Mouse (Mus musculus) forebrain, embryonic 11.5 days (tissue): Measurements from ENCODE around the gene Upp2. TPM values are rescaled to one million over a fixed set of nuclear protein-coding genes. Genes with fewer than 3 reads are reported as not detected.
A peak's percentile ranks its signal among the peaks of the same experiment; 100 is the strongest.

Experiments used
- ATAC-seq: fragments of 200-750 bp; cut with Nextera tagmentation; replicated peaks from 2 replicates; pipeline ENCODE4 v1.8.0; 2017; ENCODE audit warnings: moderate TSS enrichment; ENCODE audit not compliant: low FRiP score
- DNase-seq: peaks from one replicate; pipeline ENCODE4 v3.0.0-alpha.2; 2017; ENCODE audit warnings: low spot score
- H3K27ac ChIP-seq: fragments of 300-500 bp; sonication (generic); 2 replicates; pipeline ENCODE4 v1.5.1; 2014; ENCODE audit warnings: low read depth, low read length
- H3K27me3 ChIP-seq: fragments of 300-500 bp; sonication (generic); 2 replicates; pipeline ENCODE4 v1.6.1; 2014; ENCODE audit warnings: mild to moderate bottlenecking, low read length, mixed read lengths; ENCODE audit not compliant: control insufficient read depth, insufficient read depth
- H3K36me3 ChIP-seq: fragments of 300-500 bp; sonication (generic); 2 replicates; pipeline ENCODE4 v1.6.1; 2014; ENCODE audit warnings: mild to moderate bottlenecking, low read length, moderate library complexity, mixed read lengths; ENCODE audit not compliant: control insufficient read depth, insufficient read depth
- H3K4me1 ChIP-seq: fragments of 300-500 bp; sonication (generic); replicated peaks from 2 replicates; pipeline ENCODE4 v1.6.1; 2014; ENCODE audit warnings: low read length, mixed read lengths; ENCODE audit not compliant: control insufficient read depth, insufficient read depth
- H3K4me2 ChIP-seq: fragments of 300-500 bp; sonication (generic); 2 replicates; pipeline ENCODE4 v1.6.1; 2014; ENCODE audit warnings: low read depth, mild to moderate bottlenecking, low read length, moderate library complexity, mixed read lengths; ENCODE audit not compliant: severe bottlenecking
- H3K4me3 ChIP-seq: fragments of 300-500 bp; sonication (generic); 2 replicates; pipeline ENCODE4 v1.5.1; 2014; ENCODE audit warnings: low read depth, low read length
- H3K9ac ChIP-seq: fragments of 300-500 bp; sonication (generic); 2 replicates; pipeline ENCODE4 v1.6.1; 2014; ENCODE audit warnings: low read length
- H3K9me3 ChIP-seq: fragments of 300-500 bp; sonication (generic); 2 replicates; pipeline ENCODE4 v1.6.1; 2016; ENCODE audit warnings: low read length, mixed read lengths; ENCODE audit not compliant: control insufficient read depth
- WGBS: fragments of 180-500 bp; shearing (Covaris S2); extraction: QIAGEN DNeasy Blood & Tissue Kit; methylation state at CpG from one replicate; pipeline ENCODE4 v1.1.7; 2014; 5-methylcytosine and 5-hydroxymethylcytosine counted together
- polyA plus RNA-seq: library from polyadenylated mRNA; unstranded; fragments of >200 nt; fragmentation: Nextera tagmentation; extraction: Ambion mirVana; gene quantifications from 2 replicates; pipeline ENCODE4 v1.2.1, GENCODE M21; 2014

The Upp2 gene
- polyA plus RNA-seq, 1 experiment from 2014 or later = 4.9 TPM

DNA sequence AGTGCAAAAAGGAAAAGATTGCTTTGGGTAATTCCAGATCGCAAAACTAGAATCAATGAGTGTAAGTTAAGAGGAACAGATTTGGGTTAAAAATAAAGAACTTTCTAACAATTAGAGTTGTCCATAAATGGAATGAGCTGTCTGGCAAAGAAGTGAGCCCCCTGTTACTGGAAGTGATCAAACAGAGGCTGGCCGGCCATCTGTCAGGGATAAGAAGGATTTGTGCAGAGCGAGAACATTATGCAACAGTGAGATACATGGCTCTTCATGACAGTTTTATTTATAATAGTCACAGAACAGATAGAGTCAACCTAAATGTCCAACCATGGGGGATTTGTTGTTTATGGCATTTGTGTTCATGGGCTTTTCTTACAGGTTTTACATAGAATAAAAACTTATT lies 46.6 kb downstream of the Upp2 start:
- no peak overlapping the region for H3K27ac ChIP-seq
- H3K4me1 ChIP-seq = no peaks in the 10 kb centered on the region
- H3K9me3 ChIP-seq = no peaks in the 10 kb centered on the region
- no peak overlapping the region for H3K9ac ChIP-seq
- H3K4me3 ChIP-seq = no peak overlapping the region
- no peak for ATAC-seq
- H3K27me3 ChIP-seq = no peaks in the 10 kb centered on the region
- no peak for DNase-seq
- H3K36me3 ChIP-seq = no peaks in the 10 kb centered on the region
- 96% methylated on average over 3 of the region's 3 CpGs for WGBS
- H3K4me2 ChIP-seq = no peak overlapping the region

GRCm38 (mm10) chr2:58614851-58615250 lies 47.8 kb downstream of the Upp2 start:
- no peak overlapping the region for H3K27ac ChIP-seq

DNA sequence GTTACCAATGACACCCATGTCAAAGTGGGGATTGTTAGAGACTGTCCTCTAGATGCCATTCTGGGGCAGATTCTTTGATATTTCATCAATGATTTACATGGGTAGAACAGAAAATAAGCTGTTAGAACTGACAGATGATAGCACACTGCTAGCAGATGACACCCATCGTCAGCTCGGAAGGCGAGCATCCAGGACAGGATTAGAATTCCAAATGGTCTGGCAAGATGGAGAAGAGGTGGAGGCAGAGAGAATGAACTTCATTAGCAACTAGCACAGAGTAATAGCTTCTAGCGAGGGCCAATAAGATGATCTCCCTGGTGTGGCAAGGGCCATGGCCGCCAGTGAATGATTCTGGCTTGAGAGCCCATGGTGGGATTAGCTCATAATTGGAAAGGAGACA lies 48.7 kb downstream of the Upp2 start:
- H3K4me3 ChIP-seq = no peak overlapping the region
- no peaks in the 10 kb centered on the region for H3K27me3 ChIP-seq
- DNase-seq = no peak
- no peak overlapping the region for H3K9ac ChIP-seq
- no peak overlapping the region for H3K4me2 ChIP-seq
- 95% methylated on average over 5 of the region's 5 CpGs for WGBS
- no peaks in the 10 kb centered on the region for H3K4me1 ChIP-seq
- H3K9me3 ChIP-seq = no peaks in the 10 kb centered on the region
- no peak for ATAC-seq
- no peaks in the 10 kb centered on the region for H3K36me3 ChIP-seq
- H3K27ac ChIP-seq = no peak overlapping the region

More at GRCm38 (mm10) chr2:58614851-58615250, 47.8 kb downstream of the Upp2 start:
- Histone ChIP-seq H3K9me3 (no peaks in the 10 kb centered on the region), H3K4me2 (no peak overlapping the region), H3K27me3 (no peaks in the 10 kb centered on the region), H3K4me3 (no peak overlapping the region), H3K4me1 (no peaks in the 10 kb centered on the region), H3K9ac (no peak overlapping the region), H3K36me3 (no peaks in the 10 kb centered on the region)
- 95% methylated on average over 8 of the region's 8 CpGs for WGBS
- DNase-seq = no peak
- no peak for ATAC-seq

DNA sequence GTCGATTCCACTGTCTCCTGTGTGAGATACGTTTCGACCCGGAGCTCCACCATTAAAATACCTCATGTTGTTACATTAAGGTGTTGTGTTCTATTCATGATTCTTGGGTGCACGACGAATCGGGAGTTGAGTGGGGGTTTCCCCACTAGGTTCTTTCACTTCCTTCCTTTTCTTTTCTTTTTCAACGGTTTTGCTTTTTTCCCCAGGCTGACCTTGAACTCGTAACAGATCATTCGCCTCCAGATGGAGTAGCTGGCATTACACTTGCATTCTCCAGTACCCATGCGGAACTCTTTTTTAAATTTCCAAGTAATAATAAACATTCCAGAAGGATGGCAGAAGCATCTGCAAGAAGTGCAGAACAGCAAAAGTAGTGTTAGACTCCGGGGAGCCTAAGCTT lies 58.1 kb downstream of the Upp2 start:
- H3K27ac ChIP-seq = no peak overlapping the region
- H3K4me3 ChIP-seq = no peak overlapping the region
- H3K9me3 ChIP-seq = no peaks in the 10 kb centered on the region
- H3K4me2 ChIP-seq = no peak overlapping the region
- peaks cover 11% of the 10 kb centered on the region for H3K27me3 ChIP-seq
- no peaks in the 10 kb centered on the region for H3K36me3 ChIP-seq
- ATAC-seq (no peak), DNase-seq (no peak)
- 59% methylated on average over 12 of the region's 12 CpGs for WGBS
- no peak overlapping the region for H3K9ac ChIP-seq
- peaks cover 5% of the 10 kb centered on the region; the same call in 1 of the 2 replicates for H3K4me1 ChIP-seq

DNA sequence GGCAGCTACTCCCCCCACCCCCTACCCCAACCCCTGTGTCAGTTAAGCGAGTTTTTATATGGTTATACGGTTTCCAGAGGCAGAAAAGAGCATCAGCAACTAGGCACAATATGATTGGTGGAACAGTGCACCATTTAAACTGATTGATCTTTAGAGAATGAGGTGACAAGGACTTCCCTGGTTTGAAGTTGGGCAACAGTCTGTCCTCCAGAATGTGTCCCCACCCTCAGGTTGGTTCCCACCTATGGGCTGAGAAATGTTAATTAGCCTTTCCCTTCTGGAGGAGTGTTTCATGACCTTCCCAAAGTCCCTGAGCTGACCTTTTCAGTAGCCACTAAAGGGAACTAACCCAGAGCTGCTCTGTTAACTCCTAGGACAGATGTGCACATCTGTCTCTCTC lies 58.6 kb downstream of the Upp2 start:
- H3K9ac ChIP-seq = no peak overlapping the region
- 0 out of 2 replicates have a peak, but pooled peaks have one; percentile 11 for ATAC-seq
- 5% methylated on average over 2 of the region's 2 CpGs for WGBS
- no peak overlapping the region for H3K4me2 ChIP-seq
- peaks cover 12% of the 10 kb centered on the region for H3K27me3 ChIP-seq
- no peaks in the 10 kb centered on the region for H3K9me3 ChIP-seq
- DNase-seq = no peak
- H3K4me1 ChIP-seq = peaks cover 5% of the 10 kb centered on the region; the same call in 1 of the 2 replicates
- H3K36me3 ChIP-seq = no peaks in the 10 kb centered on the region
- no peak overlapping the region for H3K4me3 ChIP-seq
- no peak overlapping the region for H3K27ac ChIP-seq

DNA sequence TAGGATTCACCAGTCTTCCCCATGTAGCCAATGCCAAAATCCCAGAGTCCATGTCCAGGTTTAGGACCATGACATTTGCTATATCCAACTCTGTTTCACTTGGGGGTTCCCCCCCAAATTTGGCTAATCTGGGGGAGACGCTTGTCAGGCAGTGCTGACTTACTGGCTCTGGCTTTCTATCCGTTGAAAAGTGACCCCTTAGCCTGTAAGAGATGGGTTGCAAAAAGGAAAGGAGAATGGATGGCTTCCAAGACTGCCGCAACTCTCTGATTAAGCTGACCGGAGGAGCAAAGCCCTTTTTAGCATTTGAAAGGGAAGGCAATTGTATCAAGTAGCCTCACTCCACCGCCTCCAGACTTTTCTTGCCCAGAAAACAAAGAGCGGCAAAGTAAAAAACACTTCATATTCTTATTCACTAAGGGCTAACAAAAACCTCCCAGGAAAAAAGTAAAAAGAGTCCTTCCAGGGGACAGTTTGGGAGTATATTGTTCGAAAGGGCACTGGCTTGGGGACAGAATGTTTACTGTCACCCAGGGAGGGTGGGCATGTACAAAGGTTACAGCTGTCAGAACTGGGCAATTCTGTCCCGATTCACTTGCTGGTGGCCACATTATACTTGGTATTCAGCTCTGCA lies 59.2 kb downstream of the Upp2 start:
- no peak overlapping the region for H3K27ac ChIP-seq
- H3K36me3 ChIP-seq = no peaks in the 10 kb centered on the region
- peaks cover 15% of the 10 kb centered on the region for H3K27me3 ChIP-seq
- ATAC-seq = 0 out of 2 replicates have a peak, but pooled peaks have one; percentile 27
- 8% methylated on average over 8 of the region's 8 CpGs for WGBS
- H3K4me3 ChIP-seq = no peak overlapping the region
- H3K4me2 ChIP-seq = no peak overlapping the region
- H3K9ac ChIP-seq = no peak overlapping the region
- H3K9me3 ChIP-seq = no peaks in the 10 kb centered on the region
- H3K4me1 ChIP-seq = peaks cover 5% of the 10 kb centered on the region; the same call in 1 of the 2 replicates
- no peak for DNase-seq

- H3K4me2 ChIP-seq = no peak overlapping the region
- no peak overlapping the region for H3K27ac ChIP-seq
- ATAC-seq = no peak
- H3K9me3 ChIP-seq = no peaks in the 10 kb centered on the region
- H3K27me3 ChIP-seq = peaks cover 15% of the 10 kb centered on the region
- 15% methylated on average over 2 of the region's 2 CpGs for WGBS
- no peak for DNase-seq
- H3K36me3 ChIP-seq = no peaks in the 10 kb centered on the region
- H3K4me3 ChIP-seq = no peak overlapping the region
- peaks cover 5% of the 10 kb centered on the region; the same call in 1 of the 2 replicates for H3K4me1 ChIP-seq
- no peak overlapping the region for H3K9ac ChIP-seq
Measured at GRCm38 (mm10) chr2:58627981-58628380, 60.9 kb downstream of the Upp2 start.

- Histone ChIP-seq H3K4me2 (no peak overlapping the region), H3K27ac (no peak overlapping the region), H3K9ac (no peak overlapping the region), H3K27me3 (peaks cover 15% of the 10 kb centered on the region), H3K9me3 (no peaks in the 10 kb centered on the region), H3K36me3 (no peaks in the 10 kb centered on the region), H3K4me1 (peaks cover 5% of the 10 kb centered on the region; the same call in 1 of the 2 replicates), H3K4me3 (no peak overlapping the region)
- ATAC-seq (0 out of 2 replicates have a peak, but pooled peaks have one; percentile 43), DNase-seq (no peak)
- WGBS = 26% methylated on average over 3 of the region's 3 CpGs
Measured at GRCm38 (mm10) chr2:58628993-58629392, 61.9 kb downstream of the Upp2 start.

DNA sequence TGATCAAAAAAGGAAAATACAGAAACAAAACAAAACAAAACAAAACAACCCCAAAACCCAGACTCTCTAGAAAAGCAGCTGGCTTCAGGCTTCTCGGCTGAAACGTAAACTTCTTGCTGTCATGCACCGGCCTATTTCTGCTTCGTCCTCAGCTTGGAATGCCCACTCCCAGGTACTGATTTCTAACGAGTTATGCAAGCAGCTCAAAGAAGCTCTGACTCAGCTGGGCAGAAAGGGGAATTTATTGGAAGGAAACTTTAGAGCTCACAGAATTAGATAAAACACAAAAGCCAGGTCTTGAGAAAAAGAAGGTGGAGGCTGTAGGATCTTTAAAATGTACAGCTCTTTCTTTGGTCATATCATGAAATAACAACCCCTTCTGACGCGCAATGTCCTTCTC lies 62.3 kb downstream of the Upp2 start:
- Histone ChIP-seq H3K9me3 (no peaks in the 10 kb centered on the region), H3K4me1 (peaks cover 5% of the 10 kb centered on the region; the same call in 1 of the 2 replicates), H3K27me3 (peaks cover 15% of the 10 kb centered on the region), H3K27ac (no peak overlapping the region), H3K4me2 (no peak overlapping the region), H3K4me3 (no peak overlapping the region), H3K9ac (no peak overlapping the region), H3K36me3 (no peaks in the 10 kb centered on the region)
- DNase-seq (no peak), ATAC-seq (0 out of 2 replicates have a peak, but pooled peaks have one; percentile 12)
- 33% methylated on average over 7 of the region's 7 CpGs for WGBS
